In the genomic region with DNA sequence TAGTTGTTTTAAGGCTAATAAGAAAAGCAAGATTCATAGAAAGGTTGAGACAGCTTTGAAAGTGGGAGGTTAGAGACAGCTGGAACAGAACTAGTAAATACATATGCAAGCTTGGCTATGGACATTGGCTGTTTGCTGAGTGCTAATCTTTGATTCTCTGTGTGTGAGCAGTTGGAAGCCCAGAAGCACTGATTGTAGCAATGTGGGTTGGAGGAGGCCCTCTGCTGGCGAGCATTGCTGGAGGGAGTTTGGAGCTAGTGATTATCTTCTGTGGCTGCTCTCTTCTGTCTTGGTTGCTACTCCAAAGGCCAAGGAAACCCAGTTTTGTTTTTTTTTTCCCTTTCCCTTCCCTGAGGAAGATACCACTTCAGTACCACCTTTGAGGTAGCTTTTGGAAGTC, we compare ENCODE assay signal across 9 mouse cellular contexts. TPM values are rescaled to one million over a fixed set of nuclear protein-coding genes. Genes with fewer than 3 reads are reported as not detected.
A peak's percentile ranks its signal among the peaks of the same experiment; 100 is the strongest.
DNase-seq lines count a peak whose midpoint lies in the region; ATAC-seq and TF ChIP-seq lines count a peak whose summit lies in the region.
"Had no signal": no experiment of that assay in that cellular context is flagged by ENCODE, and none has a peak within 500 bp of the region (broad histone marks: within the 10 kb centered on the region; RNA-seq: fewer than 3 reads in every experiment).

No protein-coding gene starts in this region.

- H3K79me2 ChIP-seq in myocyte (ENCODE audit: control insufficient read depth, insufficient read depth): peaks cover 99% of the 10 kb centered on the region

- peak; percentile 57 for DNase-seq in gastrocnemius, adult 2 months
- no peak for DNase-seq in gastrocnemius, postnatal 36 days
- DNase-seq in B cell, adult 2 months: peak; percentile 48 to 51
- peak; percentile 47 for DNase-seq in adrenal gland, postnatal 25 days
- DNase-seq in frontal cortex, postnatal 25 days (ENCODE audit: low spot score in 2 of 2): peak; percentile 6 to 21
- DNase-seq in left cerebral cortex, adult 18-20 months (ENCODE audit: low spot score in 2 of 2): peak; percentile 39 to 47

- ATAC-seq in monocyte, adult 5-6 weeks (replicated peaks; ENCODE audit: insufficient number of reproducible peaks, low FRiP score, low TSS enrichment, poor library complexity, severe bottlenecking): no peak

- H3K4me3 ChIP-seq in gastrocnemius, adult 2 months: no peak overlapping the region
- no peak overlapping the region for H3K4me3 ChIP-seq in myocyte

- intact Hi-C loops in gastrocnemius, adult 2 months (cut with DNase I): loop anchor here (5.0 kb wide), 1 partner anchor 35 kb away; no protein-coding TSS in a partner anchor
- intact Hi-C loops in gastrocnemius, postnatal 36 days (cut with DNase I): no loop called here

- no peak overlapping the region for H3K27ac ChIP-seq in gastrocnemius, adult 2 months

- no peaks in the 10 kb centered on the region for H3K27me3 ChIP-seq in myocyte (ENCODE audit: control insufficient read depth, insufficient read depth, insufficient read length)

- no peak overlapping the region for H3ac ChIP-seq in myocyte (ENCODE audit: control insufficient read depth, insufficient read length)

- H3K4me2 ChIP-seq in myocyte (ENCODE audit: low read depth): peak overlapping the region; percentile 60

- TF ChIP-seq POLR2A in myocyte (IDR thresholded peaks at IDR 0.05; ENCODE audit: insufficient read length, low read depth): no peak

- TF ChIP-seq CTCF in gastrocnemius, adult 2 months (IDR thresholded peaks at IDR 0.05): peak; percentile 61

- H3K36me3 ChIP-seq in myocyte (ENCODE audit: control insufficient read depth, insufficient read depth): no peaks in the 10 kb centered on the region

TF ChIP-seq in myocyte, 11 proteins besides CTCF, POLR2A, EP300 and RAD21:
- no peak for TF ChIP-seq E2F4 (IDR thresholded peaks at IDR 0.05; ENCODE audit: insufficient read depth)
- no peak for TF ChIP-seq POLR2AphosphoS2 (IDR thresholded peaks at IDR 0.05; ENCODE audit: insufficient read length, low read depth)
- no peak for TF ChIP-seq USF1 (IDR thresholded peaks at IDR 0.05; ENCODE audit: low read depth)
- no peak for TF ChIP-seq CEBPB (IDR thresholded peaks at IDR 0.05; ENCODE audit: insufficient read depth, poor library complexity, severe bottlenecking)
- TF ChIP-seq TCF12 (IDR thresholded peaks at IDR 0.05; ENCODE audit: insufficient read depth, poor library complexity, severe bottlenecking): no peak
- no peak for TF ChIP-seq TCF3 (IDR thresholded peaks at IDR 0.05; ENCODE audit: insufficient read length, low read depth)
- no peak for TF ChIP-seq MYOG (IDR thresholded peaks at IDR 0.05; ENCODE audit: control insufficient read depth in 1 of 3, insufficient read depth in 1 of 3, insufficient read length in 2 of 3, low read depth in 2 of 3)
- no peak for TF ChIP-seq REST (IDR thresholded peaks at IDR 0.05; ENCODE audit: insufficient read depth, insufficient read length)
- no peak for TF ChIP-seq MYOD1 (IDR thresholded peaks at IDR 0.05; ENCODE audit: control insufficient read depth in 1 of 3, insufficient read length in 2 of 3, low read depth in 2 of 3)
- TF ChIP-seq SRF (IDR thresholded peaks at IDR 0.05; ENCODE audit: control insufficient read depth, insufficient read length, low read depth): no peak
- no peak for TF ChIP-seq MAX (IDR thresholded peaks at IDR 0.05; ENCODE audit: low read depth)

RNA-seq across cellular contexts. Expression of a gene that starts 26.6 kb away (rescaled TPM):
- not detected for total RNA-seq in gastrocnemius, adult 2 months (2021)
- total RNA-seq in gastrocnemius, postnatal 36 days (2021): not detected
- total RNA-seq in adrenal gland, postnatal 25 days (2021): not detected in 2 replicates
- total RNA-seq in left cerebral cortex, adult 18-20 months (2021): not detected
- polyA plus RNA-seq in myocyte (2012; fragmentation: generic; extraction: Trizol): not detected
- total RNA-seq in monocyte, adult 5-6 weeks (2017): not detected in 3 replicates

RNA-seq across cellular contexts. Expression of a gene that starts 26.9 kb away (rescaled TPM):
- 10 to 100 TPM; 62.5 to 70.7 TPM for total RNA-seq in gastrocnemius, adult 2 months (2021)
- total RNA-seq in gastrocnemius, postnatal 36 days (2021): 10 to 100 TPM; 59.0 to 63.0 TPM
- 196 and 201 TPM in 2 replicates for total RNA-seq in adrenal gland, postnatal 25 days (2021)
- total RNA-seq in left cerebral cortex, adult 18-20 months (2021): 100 to 1,000 TPM; 104 to 109 TPM
- polyA plus RNA-seq in myocyte (2012; fragmentation: generic; extraction: Trizol): 379 TPM
- 165 to 198 TPM (median 196 TPM) in 3 replicates for total RNA-seq in monocyte, adult 5-6 weeks (2017)

RNA-seq across cellular contexts. Expression of a gene that starts 48.0 kb away (rescaled TPM):
- not detected for total RNA-seq in gastrocnemius, adult 2 months (2021)
- not detected for total RNA-seq in gastrocnemius, postnatal 36 days (2021)
- total RNA-seq in adrenal gland, postnatal 25 days (2021): not detected in 2 replicates
- total RNA-seq in left cerebral cortex, adult 18-20 months (2021): not detected
- polyA plus RNA-seq in myocyte (2012; fragmentation: generic; extraction: Trizol): not detected
- not detected in 3 replicates for total RNA-seq in monocyte, adult 5-6 weeks (2017)
- polyA plus RNA-seq: large intestine, adult 2 months had no signal

Comparison
In these comparisons a context has a peak if more than half of its experiments do, and no peak if none do; other contexts are left out.
1. DNase-seq: peak in gastrocnemius, adult 2 months (single experiment), B cell, adult 2 months (2 of 2), adrenal gland, postnatal 25 days (single experiment), frontal cortex, postnatal 25 days (2 of 2) and left cerebral cortex, adult 18-20 months (2 of 2); none in gastrocnemius, postnatal 36 days (0 of 2).